Mouse (Mus musculus): ENCODE results near the gene Ptch1. TPM values are rescaled to one million over a fixed set of nuclear protein-coding genes. Genes with fewer than 3 reads are reported as not detected.

Gene Ptch1
- 28.5 and 31.1 TPM in 2 replicates for polyA plus RNA-seq (2015; fragmentation: Nextera tagmentation; extraction: Ambion mirVana)

GRCm38 (mm10) chr13:63573256-63573835 is at the start of gene Ptch1:
TSS of gene Ptch1 (minus strand) at chr13:63573598.
- Histone ChIP-seq H3K9me3 (replicated peaks; ENCODE audit: control insufficient read depth, low read length) (no peaks in the 10 kb centered on the region), H3K4me2 (ENCODE audit: low read depth, low read length) (peak within 1 kb of the TSS; percentile 95), H3K9ac (ENCODE audit: low read length) (peak within 1 kb of the TSS; percentile 90), H3K27ac (ENCODE audit: low read length) (peak within 1 kb of the TSS; percentile 92), H3K36me3 (ENCODE audit: control insufficient read depth, insufficient read depth, low read length) (no peaks in the 10 kb centered on the region), H3K4me1 (ENCODE audit: control insufficient read depth, insufficient read depth, low read length) (peaks cover 7% of the 10 kb centered on the region; the same call in 1 of the 2 replicates), H3K27me3 (ENCODE audit: control insufficient read depth, insufficient read depth, low read length) (no peaks in the 10 kb centered on the region), H3K4me3 (replicated peaks; ENCODE audit: low read length) (peak within 1 kb of the TSS; percentile 75)
- WGBS, result 1% methylated on average over 44 of the region's 44 CpGs
- ATAC-seq (ENCODE audit: insufficient read depth, low FRiP score), result peak; percentile 73

GRCm38 (mm10) chr13:63621301-63621700 is 47.9 kb upstream of the Ptch1 start:
- H3K27me3 ChIP-seq (ENCODE audit: control insufficient read depth, insufficient read depth, low read length), result no peaks in the 10 kb centered on the region
- WGBS, result 64% methylated on average over 3 of the region's 3 CpGs
- H3K9me3 ChIP-seq (replicated peaks; ENCODE audit: control insufficient read depth, low read length), result no peaks in the 10 kb centered on the region
- no peak overlapping the region for H3K4me2 ChIP-seq (ENCODE audit: low read depth, low read length)
- no peak overlapping the region for H3K9ac ChIP-seq (ENCODE audit: low read length)
- H3K4me1 ChIP-seq (ENCODE audit: control insufficient read depth, insufficient read depth, low read length), result no peaks in the 10 kb centered on the region
- ATAC-seq (ENCODE audit: insufficient read depth, low FRiP score), result no peak
- no peaks in the 10 kb centered on the region for H3K36me3 ChIP-seq (ENCODE audit: control insufficient read depth, insufficient read depth, low read length)
- H3K27ac ChIP-seq (ENCODE audit: low read length), result no peak overlapping the region
- no peak overlapping the region for H3K4me3 ChIP-seq (replicated peaks; ENCODE audit: low read length)

GRCm38 (mm10) chr13:63613201-63613600 is 39.8 kb upstream of the Ptch1 start:
- Histone ChIP-seq H3K27ac (ENCODE audit: low read length) (no peak overlapping the region), H3K4me2 (ENCODE audit: low read depth, low read length) (no peak overlapping the region), H3K9me3 (replicated peaks; ENCODE audit: control insufficient read depth, low read length) (no peaks in the 10 kb centered on the region), H3K27me3 (ENCODE audit: control insufficient read depth, insufficient read depth, low read length) (no peaks in the 10 kb centered on the region), H3K4me3 (replicated peaks; ENCODE audit: low read length) (no peak overlapping the region), H3K4me1 (ENCODE audit: control insufficient read depth, insufficient read depth, low read length) (peaks cover 6% of the 10 kb centered on the region; the same call in 1 of the 2 replicates), H3K36me3 (ENCODE audit: control insufficient read depth, insufficient read depth, low read length) (no peaks in the 10 kb centered on the region), H3K9ac (ENCODE audit: low read length) (no peak overlapping the region)
- 32% methylated on average over 2 of the region's 2 CpGs for WGBS
- no peak for ATAC-seq (ENCODE audit: insufficient read depth, low FRiP score)

GRCm38 (mm10) chr13:63609734-63610133 is 36.3 kb upstream of the Ptch1 start:
- H3K9me3 ChIP-seq (replicated peaks; ENCODE audit: control insufficient read depth, low read length), result no peaks in the 10 kb centered on the region
- peaks cover 6% of the 10 kb centered on the region; the same call in 1 of the 2 replicates for H3K4me1 ChIP-seq (ENCODE audit: control insufficient read depth, insufficient read depth, low read length)
- no peak overlapping the region for H3K4me3 ChIP-seq (replicated peaks; ENCODE audit: low read length)
- peak overlapping the region; percentile 16; the same call in 1 of the 2 replicates for H3K9ac ChIP-seq (ENCODE audit: low read length)
- no peaks in the 10 kb centered on the region for H3K36me3 ChIP-seq (ENCODE audit: control insufficient read depth, insufficient read depth, low read length)
- H3K27ac ChIP-seq (ENCODE audit: low read length), result no peak overlapping the region
- 19% methylated on average over 10 of the region's 10 CpGs for WGBS
- no peaks in the 10 kb centered on the region for H3K27me3 ChIP-seq (ENCODE audit: control insufficient read depth, insufficient read depth, low read length)
- no peak overlapping the region; the same call in 1 of the 2 replicates for H3K4me2 ChIP-seq (ENCODE audit: low read depth, low read length)
- ATAC-seq (ENCODE audit: insufficient read depth, low FRiP score), result peak; percentile 80

GRCm38 (mm10) chr13:63597593-63597992 is 24.2 kb upstream of the Ptch1 start:
- H3K36me3 ChIP-seq (ENCODE audit: control insufficient read depth, insufficient read depth, low read length), result no peaks in the 10 kb centered on the region
- no peak overlapping the region for H3K4me2 ChIP-seq (ENCODE audit: low read depth, low read length)
- H3K9ac ChIP-seq (ENCODE audit: low read length), result no peak overlapping the region
- no peaks in the 10 kb centered on the region for H3K9me3 ChIP-seq (replicated peaks; ENCODE audit: control insufficient read depth, low read length)
- H3K27ac ChIP-seq (ENCODE audit: low read length), result no peak overlapping the region
- H3K4me3 ChIP-seq (replicated peaks; ENCODE audit: low read length), result no peak overlapping the region
- WGBS, result 67% methylated on average over 3 of the region's 3 CpGs
- H3K27me3 ChIP-seq (ENCODE audit: control insufficient read depth, insufficient read depth, low read length), result no peaks in the 10 kb centered on the region
- ATAC-seq (ENCODE audit: insufficient read depth, low FRiP score), result no peak
- no peaks in the 10 kb centered on the region for H3K4me1 ChIP-seq (ENCODE audit: control insufficient read depth, insufficient read depth, low read length)

- Histone ChIP-seq H3K9me3 (replicated peaks; ENCODE audit: control insufficient read depth, low read length) (no peaks in the 10 kb centered on the region), H3K27me3 (ENCODE audit: control insufficient read depth, insufficient read depth, low read length) (no peaks in the 10 kb centered on the region), H3K4me2 (ENCODE audit: low read depth, low read length) (no peak overlapping the region), H3K9ac (ENCODE audit: low read length) (no peak overlapping the region), H3K36me3 (ENCODE audit: control insufficient read depth, insufficient read depth, low read length) (no peaks in the 10 kb centered on the region), H3K27ac (ENCODE audit: low read length) (no peak overlapping the region), H3K4me3 (replicated peaks; ENCODE audit: low read length) (no peak overlapping the region), H3K4me1 (ENCODE audit: control insufficient read depth, insufficient read depth, low read length) (no peaks in the 10 kb centered on the region)
- WGBS, result 67% methylated on average over 7 of the region's 7 CpGs
- no peak for ATAC-seq (ENCODE audit: insufficient read depth, low FRiP score)
These were observed 22.5 kb upstream of the Ptch1 start for GRCm38 (mm10) chr13:63595869-63596268.

- 82% methylated on average over 13 of the region's 13 CpGs for WGBS
- no peak for ATAC-seq (ENCODE audit: insufficient read depth, low FRiP score)
These were observed 20.2 kb upstream of the Ptch1 start for GRCm38 (mm10) chr13:63593469-63594050.

GRCm38 (mm10) chr13:63592755-63593154 is 19.4 kb upstream of the Ptch1 start:
- no peaks in the 10 kb centered on the region for H3K9me3 ChIP-seq (replicated peaks; ENCODE audit: control insufficient read depth, low read length)
- no peak overlapping the region for H3K9ac ChIP-seq (ENCODE audit: low read length)
- H3K27ac ChIP-seq (ENCODE audit: low read length), result no peak overlapping the region
- ATAC-seq (ENCODE audit: insufficient read depth, low FRiP score), result no peak
- no peak overlapping the region for H3K4me2 ChIP-seq (ENCODE audit: low read depth, low read length)
- no peaks in the 10 kb centered on the region for H3K4me1 ChIP-seq (ENCODE audit: control insufficient read depth, insufficient read depth, low read length)
- H3K4me3 ChIP-seq (replicated peaks; ENCODE audit: low read length), result no peak overlapping the region
- H3K27me3 ChIP-seq (ENCODE audit: control insufficient read depth, insufficient read depth, low read length), result no peaks in the 10 kb centered on the region
- H3K36me3 ChIP-seq (ENCODE audit: control insufficient read depth, insufficient read depth, low read length), result no peaks in the 10 kb centered on the region
- 87% methylated on average over 5 of the region's 5 CpGs for WGBS

More at GRCm38 (mm10) chr13:63593469-63594050, 20.2 kb upstream of the Ptch1 start:
- H3K4me1 ChIP-seq (ENCODE audit: control insufficient read depth, insufficient read depth, low read length), result no peaks in the 10 kb centered on the region
- H3K27ac ChIP-seq (ENCODE audit: low read length), result no peak overlapping the region
- H3K36me3 ChIP-seq (ENCODE audit: control insufficient read depth, insufficient read depth, low read length), result no peaks in the 10 kb centered on the region
- H3K4me2 ChIP-seq (ENCODE audit: low read depth, low read length), result no peak overlapping the region
- H3K9ac ChIP-seq (ENCODE audit: low read length), result no peak overlapping the region
- H3K27me3 ChIP-seq (ENCODE audit: control insufficient read depth, insufficient read depth, low read length), result no peaks in the 10 kb centered on the region
- no peak overlapping the region for H3K4me3 ChIP-seq (replicated peaks; ENCODE audit: low read length)
- no peaks in the 10 kb centered on the region for H3K9me3 ChIP-seq (replicated peaks; ENCODE audit: control insufficient read depth, low read length)

- no peak for ATAC-seq (ENCODE audit: insufficient read depth, low FRiP score)
These were observed 1.2 kb upstream of the Ptch1 start for GRCm38 (mm10) chr13:63574601-63575000.

More at GRCm38 (mm10) chr13:63574601-63575000, 1.2 kb upstream of the Ptch1 start:
- Histone ChIP-seq H3K27me3 (ENCODE audit: control insufficient read depth, insufficient read depth, low read length) (no peaks in the 10 kb centered on the region), H3K36me3 (ENCODE audit: control insufficient read depth, insufficient read depth, low read length) (no peaks in the 10 kb centered on the region), H3K27ac (ENCODE audit: low read length) (no peak overlapping the region), H3K4me1 (ENCODE audit: control insufficient read depth, insufficient read depth, low read length) (peaks cover 4% of the 10 kb centered on the region; the same call in 1 of the 2 replicates), H3K9me3 (replicated peaks; ENCODE audit: control insufficient read depth, low read length) (no peaks in the 10 kb centered on the region), H3K9ac (ENCODE audit: low read length) (no peak overlapping the region), H3K4me2 (ENCODE audit: low read depth, low read length) (no peak overlapping the region), H3K4me3 (replicated peaks; ENCODE audit: low read length) (no peak overlapping the region)
- 43% methylated on average over 4 of the region's 4 CpGs for WGBS
